Comparison of ENCODE assay signal across 28 mouse cellular contexts in genomic region chr1:65544219-65544864, GRCm38 (mm10).
A peak's percentile ranks its signal among the peaks of the same experiment; 100 is the strongest.
DNase-seq lines count a peak whose midpoint lies in the region; ATAC-seq and TF ChIP-seq lines count a peak whose summit lies in the region.
"Had no signal": no experiment of that assay in that cellular context is flagged by ENCODE, and none has a peak within 500 bp of the region (broad histone marks: within the 10 kb centered on the region; RNA-seq: fewer than 3 reads in every experiment).

No protein-coding gene starts in this region.

- peak; percentile 76 for DNase-seq in forebrain, embryonic 14.5 days (ENCODE audit: low spot score)
- DNase-seq in midbrain, postnatal 0 days (ENCODE audit: low spot score): peak; percentile 44
- DNase-seq in T-cell, adult 2 months (ENCODE audit: low spot score): no peak
- DNase-seq: adrenal gland, adult 8-10 months; cerebellum, adult 11-12 months; cerebellum, adult 9-11 months; embryo, embryonic 11 days; gastrocnemius, postnatal 14 days; heart, postnatal 14 days; kidney, adult 18-20 months; kidney, postnatal 4 days; lung, adult 18-20 months; lung, postnatal 4 days; thymus, adult 2 months; thymus, postnatal 36 days had no signal

- H3K27me3 ChIP-seq in hindbrain, embryonic 16.5 days (replicated peaks; ENCODE audit: control insufficient read depth, insufficient read depth, low read length): no peaks in the 10 kb centered on the region
- no peaks in the 10 kb centered on the region for H3K27me3 ChIP-seq in hindbrain, embryonic 13.5 days
- no peaks in the 10 kb centered on the region for H3K27me3 ChIP-seq in neural tube, embryonic 14.5 days (ENCODE audit: control insufficient read depth, insufficient read depth, low read length)
- H3K27me3 ChIP-seq in neural tube, embryonic 15.5 days (replicated peaks): no peaks in the 10 kb centered on the region
- H3K27me3 ChIP-seq in forebrain, embryonic 14.5 days (replicated peaks; ENCODE audit: control insufficient read depth, insufficient read depth, low read length): no peaks in the 10 kb centered on the region
- H3K27me3 ChIP-seq in midbrain, postnatal 0 days (ENCODE audit: insufficient read depth, low read length): no peaks in the 10 kb centered on the region
- H3K27me3 ChIP-seq: embryonic facial prominence, embryonic 13.5 days; kidney, embryonic 15.5 days; limb, embryonic 13.5 days; megakaryocyte, embryonic 14.5 days had no signal

- 43% methylated on average over 5 of the region's 5 CpGs for WGBS in hindbrain, embryonic 16.5 days
- WGBS in hindbrain, embryonic 13.5 days: 59% methylated on average over 5 of the region's 5 CpGs
- 57% methylated on average over 5 of the region's 5 CpGs for WGBS in neural tube, embryonic 14.5 days
- 40% methylated on average over 5 of the region's 5 CpGs for WGBS in neural tube, embryonic 15.5 days
- WGBS in forebrain, embryonic 14.5 days: 23% methylated on average over 5 of the region's 5 CpGs
- WGBS in midbrain, postnatal 0 days: 35% methylated on average over 5 of the region's 5 CpGs

- no peak overlapping the region for H3K27ac ChIP-seq in hindbrain, embryonic 16.5 days (ENCODE audit: low read depth, low read length)
- no peak overlapping the region for H3K27ac ChIP-seq in hindbrain, embryonic 13.5 days
- no peak overlapping the region for H3K27ac ChIP-seq in neural tube, embryonic 14.5 days (ENCODE audit: low read depth, low read length)
- H3K27ac ChIP-seq in neural tube, embryonic 15.5 days (replicated peaks): no peak overlapping the region
- no peak overlapping the region; the same call in 1 of the 2 replicates for H3K27ac ChIP-seq in forebrain, embryonic 14.5 days (ENCODE audit: low read depth, low read length)
- H3K27ac ChIP-seq in midbrain, postnatal 0 days (ENCODE audit: low read depth, low read length): no peak overlapping the region
- H3K27ac ChIP-seq: embryonic facial prominence, embryonic 13.5 days; hindbrain, embryonic 10.5 days; kidney, embryonic 15.5 days; limb, embryonic 13.5 days had no signal

- ATAC-seq in hindbrain, embryonic 16.5 days: peak; percentile 48; the same call in 1 of the 2 replicates
- no peak for ATAC-seq in hindbrain, embryonic 13.5 days (ENCODE audit: low FRiP score)
- ATAC-seq in neural tube, embryonic 14.5 days (ENCODE audit: low read depth): peak; percentile 41; the same call in 1 of the 2 replicates
- no peak for ATAC-seq in neural tube, embryonic 15.5 days (ENCODE audit: low FRiP score)
- peak; percentile 63; the same call in 1 of the 2 replicates for ATAC-seq in forebrain, embryonic 14.5 days
- ATAC-seq in midbrain, postnatal 0 days (ENCODE audit: low FRiP score): peak; percentile 44; the same call in 1 of the 2 replicates
- ATAC-seq: activated CD4-positive, CD25-positive, alpha-beta regulatory T cell, adult 4 months; CD4-positive, CD25-positive, alpha-beta regulatory T cell, adult 4 months; lung, postnatal 0 days had no signal

- no peaks in the 10 kb centered on the region for H3K4me1 ChIP-seq in hindbrain, embryonic 16.5 days (ENCODE audit: control insufficient read depth, insufficient read depth, low read depth, low read length)
- no peaks in the 10 kb centered on the region for H3K4me1 ChIP-seq in hindbrain, embryonic 13.5 days (replicated peaks)
- no peaks in the 10 kb centered on the region for H3K4me1 ChIP-seq in neural tube, embryonic 14.5 days (ENCODE audit: control insufficient read depth, insufficient read depth, low read length)
- H3K4me1 ChIP-seq in neural tube, embryonic 15.5 days: no peaks in the 10 kb centered on the region
- peaks cover 3% of the 10 kb centered on the region; the same call in 1 of the 2 replicates for H3K4me1 ChIP-seq in forebrain, embryonic 14.5 days (ENCODE audit: control insufficient read depth, insufficient read depth, low read length)
- H3K4me1 ChIP-seq in midbrain, postnatal 0 days (ENCODE audit: insufficient read depth, low read length): no peaks in the 10 kb centered on the region
- H3K4me1 ChIP-seq: embryonic facial prominence, embryonic 13.5 days; hindbrain, embryonic 10.5 days; kidney, embryonic 15.5 days; limb, embryonic 13.5 days; megakaryocyte, embryonic 14.5 days had no signal

- no peak overlapping the region for H3K4me3 ChIP-seq in hindbrain, embryonic 16.5 days (ENCODE audit: low read length)
- H3K4me3 ChIP-seq in hindbrain, embryonic 13.5 days: no peak overlapping the region
- no peak overlapping the region for H3K4me3 ChIP-seq in neural tube, embryonic 14.5 days (ENCODE audit: low read depth, low read length)
- H3K4me3 ChIP-seq in neural tube, embryonic 15.5 days (replicated peaks): no peak overlapping the region
- H3K4me3 ChIP-seq in forebrain, embryonic 14.5 days (ENCODE audit: low read depth, low read length): no peak overlapping the region
- no peak overlapping the region for H3K4me3 ChIP-seq in midbrain, postnatal 0 days (ENCODE audit: low read depth, low read length)
- H3K4me3 ChIP-seq: embryonic facial prominence, embryonic 13.5 days; hindbrain, embryonic 10.5 days; kidney, embryonic 15.5 days; limb, embryonic 13.5 days; megakaryocyte, embryonic 14.5 days had no signal

- no peak overlapping the region for H3K4me2 ChIP-seq in hindbrain, embryonic 16.5 days (ENCODE audit: low read length)
- H3K4me2 ChIP-seq in hindbrain, embryonic 13.5 days: no peak overlapping the region
- H3K4me2 ChIP-seq in neural tube, embryonic 14.5 days (ENCODE audit: low read depth, low read length): no peak overlapping the region
- no peak overlapping the region for H3K4me2 ChIP-seq in neural tube, embryonic 15.5 days
- H3K4me2 ChIP-seq in forebrain, embryonic 14.5 days (ENCODE audit: low read length): no peak overlapping the region
- H3K4me2 ChIP-seq in midbrain, postnatal 0 days (ENCODE audit: low read depth, low read length, poor library complexity, severe bottlenecking): no peak overlapping the region
- H3K4me2 ChIP-seq: embryonic facial prominence, embryonic 13.5 days; kidney, embryonic 15.5 days; limb, embryonic 13.5 days; liver, embryonic 11.5 days had no signal

- no peaks in the 10 kb centered on the region for H3K36me3 ChIP-seq in hindbrain, embryonic 16.5 days (ENCODE audit: control insufficient read depth, insufficient read depth, low read length)
- no peaks in the 10 kb centered on the region for H3K36me3 ChIP-seq in hindbrain, embryonic 13.5 days
- H3K36me3 ChIP-seq in neural tube, embryonic 14.5 days (ENCODE audit: control insufficient read depth, insufficient read depth, low read length): no peaks in the 10 kb centered on the region
- no peaks in the 10 kb centered on the region for H3K36me3 ChIP-seq in neural tube, embryonic 15.5 days
- no peaks in the 10 kb centered on the region for H3K36me3 ChIP-seq in forebrain, embryonic 14.5 days (ENCODE audit: control insufficient read depth, insufficient read depth, low read length)
- no peaks in the 10 kb centered on the region for H3K36me3 ChIP-seq in midbrain, postnatal 0 days (ENCODE audit: insufficient read depth, low read length)
- H3K36me3 ChIP-seq: embryonic facial prominence, embryonic 13.5 days; hindbrain, embryonic 10.5 days; kidney, embryonic 15.5 days; limb, embryonic 13.5 days had no signal

- no peaks in the 10 kb centered on the region for H3K9me3 ChIP-seq in hindbrain, embryonic 16.5 days (ENCODE audit: control insufficient read depth, low read length)
- H3K9me3 ChIP-seq in hindbrain, embryonic 13.5 days: no peaks in the 10 kb centered on the region
- no peaks in the 10 kb centered on the region for H3K9me3 ChIP-seq in neural tube, embryonic 14.5 days (ENCODE audit: control insufficient read depth, low read length)
- H3K9me3 ChIP-seq in neural tube, embryonic 15.5 days (replicated peaks): no peaks in the 10 kb centered on the region
- no peaks in the 10 kb centered on the region for H3K9me3 ChIP-seq in forebrain, embryonic 14.5 days (replicated peaks; ENCODE audit: control insufficient read depth, low read length)
- H3K9me3 ChIP-seq in midbrain, postnatal 0 days (ENCODE audit: low read length): no peaks in the 10 kb centered on the region
- H3K9me3 ChIP-seq: embryonic facial prominence, embryonic 13.5 days; hindbrain, embryonic 10.5 days; kidney, embryonic 15.5 days; limb, embryonic 13.5 days had no signal

- no peak for TF ChIP-seq CTCF in midbrain, postnatal 0 days (IDR thresholded peaks at IDR 0.05)

- H3K9ac ChIP-seq in hindbrain, embryonic 16.5 days (ENCODE audit: low read depth, low read length): no peak overlapping the region
- no peak overlapping the region for H3K9ac ChIP-seq in hindbrain, embryonic 13.5 days
- no peak overlapping the region for H3K9ac ChIP-seq in neural tube, embryonic 14.5 days (replicated peaks; ENCODE audit: low read depth, low read length)
- H3K9ac ChIP-seq in neural tube, embryonic 15.5 days (replicated peaks): no peak overlapping the region
- no peak overlapping the region for H3K9ac ChIP-seq in forebrain, embryonic 14.5 days (ENCODE audit: low read length)
- H3K9ac ChIP-seq in midbrain, postnatal 0 days (replicated peaks; ENCODE audit: low read length, poor library complexity, severe bottlenecking): no peak overlapping the region
- H3K9ac ChIP-seq: embryonic facial prominence, embryonic 13.5 days; kidney, embryonic 15.5 days; limb, embryonic 13.5 days had no signal

Comparison
In these comparisons a context has a peak if more than half of its experiments do, and no peak if none do; other contexts are left out.
1. ATAC-seq: peak in hindbrain, embryonic 16.5 days (single experiment), neural tube, embryonic 14.5 days (single experiment), forebrain, embryonic 14.5 days (single experiment) and midbrain, postnatal 0 days (single experiment); none in hindbrain, embryonic 13.5 days (single experiment) and neural tube, embryonic 15.5 days (single experiment).